Mouse (Mus musculus): Measurements from ENCODE around the gene Ino80d.
"Not testable (repeated sequence)": the region's sequence is repeated elsewhere in the genome, so short reads cannot be mapped to it uniquely, and the experiment has no call there.

Gene Ino80d

DNA sequence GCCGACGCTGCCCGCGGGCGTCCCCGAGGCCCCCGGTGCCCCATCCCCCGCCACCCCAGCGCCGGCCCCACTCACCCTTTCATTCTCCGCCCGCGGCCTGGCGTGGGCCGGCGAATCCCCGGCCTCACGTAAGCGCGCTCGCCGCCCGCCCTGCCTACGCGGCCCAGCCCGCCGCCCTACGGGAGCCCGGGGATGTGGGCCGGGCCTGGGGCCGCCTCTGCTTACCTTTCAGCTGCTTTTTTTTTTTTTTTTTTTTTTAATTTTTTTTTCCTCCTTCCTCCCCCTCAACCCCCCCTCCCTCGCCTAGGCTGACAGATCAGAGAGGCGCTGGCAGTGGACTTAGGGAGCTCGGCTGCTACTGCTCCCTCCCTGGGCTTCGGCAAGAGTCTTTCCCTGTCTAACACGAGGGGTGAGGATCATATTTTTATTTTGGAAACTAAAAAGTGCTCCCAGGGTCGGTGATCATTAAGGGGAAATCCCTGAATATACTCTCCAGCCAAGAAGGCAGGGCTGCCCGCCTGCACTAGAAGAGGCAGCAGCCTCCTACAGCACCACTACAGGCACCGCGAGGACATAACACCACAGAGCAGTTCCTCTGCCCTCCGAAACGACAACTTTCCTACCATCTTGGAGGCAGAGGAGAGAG lies at the start of gene Ino80d:
TSS of gene Ino80d (minus strand) at position 532 of the 646 bp plus-strand sequence.
- peak; percentile 75 to 81 for DNase-seq (ENCODE audit: low read depth in 2 of 2, low spot score in 2 of 2)

DNA sequence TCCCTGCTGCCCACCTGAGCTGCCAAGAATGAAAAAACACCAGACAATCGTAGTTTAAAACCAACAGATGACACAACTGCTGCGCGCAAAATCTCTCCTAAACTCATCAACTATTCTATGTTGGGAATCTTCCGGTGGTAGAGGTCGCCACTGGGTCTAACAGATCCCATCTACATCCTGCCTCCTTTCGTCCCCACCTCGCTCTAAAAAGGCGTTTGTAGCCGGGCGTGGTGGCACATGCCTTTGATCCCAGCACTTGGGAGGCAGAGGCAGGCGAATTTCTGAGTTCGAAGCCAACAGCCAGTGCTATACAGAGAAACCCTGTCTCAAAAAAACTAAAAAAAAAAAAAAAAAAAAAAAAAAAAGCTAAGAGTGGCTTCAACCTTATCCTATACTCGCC lies 25.8 kb upstream of the Ino80d start:
- no peak for DNase-seq (ENCODE audit: low read depth in 2 of 2, low spot score in 2 of 2)

DNA sequence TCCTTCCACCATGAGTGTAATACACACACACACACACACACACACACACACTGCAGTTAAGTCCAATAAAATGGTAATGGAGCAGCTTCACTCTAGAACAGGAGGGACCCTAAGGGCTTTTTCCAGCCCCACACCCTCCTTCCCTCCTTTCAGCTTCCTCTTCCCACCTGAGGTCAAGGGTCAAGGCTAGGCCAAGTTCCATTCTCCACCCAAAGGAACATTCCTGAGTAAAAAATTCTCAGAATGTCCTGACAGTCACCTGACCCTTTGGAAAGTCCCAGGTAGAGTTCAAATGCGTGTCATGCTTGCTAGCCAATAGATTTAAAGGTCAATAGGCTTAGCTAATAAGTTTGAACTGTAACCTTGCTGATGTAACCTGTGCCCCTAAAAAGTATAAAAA lies 24.1 kb upstream of the Ino80d start:
- DNase-seq (ENCODE audit: low read depth in 2 of 2, low spot score in 2 of 2): not testable (repeated sequence)

DNA sequence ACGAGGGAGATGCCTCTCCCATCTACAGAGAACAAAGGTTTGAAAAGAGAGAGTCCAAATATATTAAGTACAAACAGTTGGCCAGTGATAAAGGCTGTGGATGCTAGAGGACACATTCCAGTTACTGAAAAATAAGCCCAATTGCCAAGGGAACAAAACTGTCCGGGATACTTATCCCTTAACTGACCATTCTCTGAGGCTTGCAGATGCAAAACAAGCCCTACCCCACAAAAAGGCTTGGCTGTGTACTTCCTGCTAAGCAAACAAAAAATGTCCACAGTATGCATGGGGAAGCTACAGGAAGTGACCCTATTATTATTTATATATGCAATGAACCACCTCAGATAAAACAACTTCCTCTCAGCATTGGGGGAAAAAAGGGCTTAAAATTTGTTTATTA lies 23.5 kb upstream of the Ino80d start:
- DNase-seq (ENCODE audit: low read depth in 2 of 2, low spot score in 2 of 2): no peak

DNA sequence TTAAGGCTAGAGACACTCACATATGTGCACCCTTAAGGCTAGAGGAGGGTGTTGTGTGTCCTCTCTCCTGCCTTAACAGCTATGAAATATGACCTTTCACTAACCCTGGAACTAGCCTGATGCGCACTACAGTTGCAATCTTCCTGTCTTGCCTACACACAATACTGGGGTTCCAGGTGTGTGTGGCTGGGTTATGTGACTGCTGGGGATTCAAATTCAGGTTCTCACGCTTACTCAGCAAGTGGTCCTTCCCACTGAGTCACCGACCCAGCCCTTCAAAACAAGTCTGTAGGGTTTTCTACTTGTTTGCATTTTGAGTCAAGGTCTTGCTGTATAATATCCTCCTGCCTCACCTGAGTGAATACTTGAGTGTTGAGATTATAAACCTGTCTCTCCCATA lies 20.1 kb upstream of the Ino80d start:
- DNase-seq (ENCODE audit: low read depth in 2 of 2, low spot score in 2 of 2): no peak

DNA sequence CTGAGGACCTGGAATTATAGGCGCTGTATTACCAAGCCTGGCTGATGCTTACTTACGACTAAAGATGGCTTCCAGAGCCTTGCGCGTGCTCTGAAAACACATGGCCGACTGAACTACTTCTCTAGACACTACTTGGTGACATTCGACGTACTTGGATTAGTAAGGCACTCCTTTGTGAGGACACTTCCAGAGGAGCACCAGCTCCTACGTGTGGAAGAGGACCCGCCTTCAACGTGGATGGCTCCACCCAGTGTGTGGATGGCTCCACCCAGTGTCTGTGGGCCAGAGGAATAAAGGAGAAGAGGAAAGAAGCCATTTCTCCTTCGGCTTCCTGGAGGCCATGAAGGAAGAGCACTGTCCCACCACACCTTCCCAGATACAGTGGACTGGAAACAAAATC lies 17.3 kb upstream of the Ino80d start:
- DNase-seq (ENCODE audit: low read depth in 2 of 2, low spot score in 2 of 2): no peak

DNA sequence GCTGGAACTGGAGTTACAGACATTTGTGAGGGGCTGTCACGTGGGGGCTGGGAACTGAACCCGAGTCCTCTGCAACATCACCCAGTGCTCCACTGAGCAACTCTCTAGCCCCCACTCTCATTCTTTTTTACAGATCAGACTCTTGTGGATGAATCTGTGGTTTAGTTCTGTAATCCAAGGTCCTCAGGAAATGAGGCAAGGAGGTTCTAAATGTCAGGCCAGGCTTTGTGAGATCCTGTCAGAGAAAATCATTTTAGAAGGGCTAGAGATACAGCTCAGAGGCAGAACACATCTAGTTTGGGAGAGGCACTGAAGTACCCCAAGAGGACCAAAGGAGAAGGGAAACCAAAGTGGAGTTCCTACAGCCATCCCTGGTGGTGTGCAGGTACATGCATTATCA lies 16.4 kb upstream of the Ino80d start:
- DNase-seq (ENCODE audit: low read depth in 2 of 2, low spot score in 2 of 2): no peak

DNA sequence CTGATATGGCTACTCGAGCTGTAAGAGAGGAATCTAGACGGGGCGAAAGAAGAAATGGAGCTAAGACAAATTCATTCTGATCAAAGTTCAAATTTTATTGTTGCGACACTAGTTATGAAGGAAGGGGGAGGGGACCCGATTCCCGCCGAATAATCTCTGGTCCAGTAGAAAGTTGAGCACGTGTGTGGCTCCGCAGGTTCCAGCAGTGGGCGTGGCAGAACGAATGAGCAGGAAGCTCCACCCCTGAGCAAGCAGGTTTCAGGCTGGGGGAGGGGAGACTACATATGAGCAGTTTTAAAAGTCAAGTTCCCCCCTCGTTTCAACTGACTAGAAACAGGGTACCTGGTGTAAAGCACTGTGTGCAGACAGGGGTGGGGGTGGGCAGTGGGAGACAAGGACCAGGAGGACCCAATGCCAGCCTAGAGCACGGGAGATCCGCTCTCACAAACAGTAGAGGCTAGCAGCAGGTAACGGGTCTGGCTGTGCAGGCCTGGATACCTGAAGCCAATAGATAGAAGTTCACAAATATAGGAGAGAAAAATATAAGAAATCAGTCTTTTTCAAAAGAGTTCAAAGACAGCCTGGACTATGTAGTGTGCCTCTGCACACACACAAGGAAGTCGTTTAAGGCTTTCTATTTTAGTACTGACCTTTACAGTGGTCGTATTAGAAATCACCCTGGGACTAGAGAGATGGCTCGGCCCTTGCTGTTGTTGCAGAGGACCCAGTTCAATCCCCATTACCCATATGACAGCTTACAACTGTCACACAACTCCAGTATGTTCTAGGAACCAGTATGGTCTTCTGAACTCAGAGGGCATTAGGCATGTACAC lies 15.6 kb upstream of the Ino80d start:
- no peak for DNase-seq (ENCODE audit: low read depth in 2 of 2, low spot score in 2 of 2)

DNA sequence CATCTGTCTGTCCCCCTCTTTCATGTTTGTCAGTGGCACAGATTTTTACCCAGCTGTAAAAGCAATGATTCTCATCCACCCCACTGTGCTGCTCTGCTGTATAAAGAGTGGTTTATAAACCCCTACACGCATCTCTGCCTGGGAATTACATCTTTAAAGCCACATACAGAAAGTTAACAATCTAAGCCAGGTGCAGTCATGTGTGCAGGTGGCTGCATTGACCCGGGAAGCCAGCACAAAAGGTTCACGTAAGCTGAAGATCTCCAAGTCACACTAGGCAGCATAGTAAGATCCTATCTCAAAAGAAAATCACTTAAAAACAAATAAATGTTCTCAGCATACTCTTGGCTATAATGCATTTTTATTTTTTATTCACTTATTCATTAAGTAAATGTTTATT lies 14.8 kb upstream of the Ino80d start:
- DNase-seq (ENCODE audit: low read depth in 2 of 2, low spot score in 2 of 2): no peak

DNA sequence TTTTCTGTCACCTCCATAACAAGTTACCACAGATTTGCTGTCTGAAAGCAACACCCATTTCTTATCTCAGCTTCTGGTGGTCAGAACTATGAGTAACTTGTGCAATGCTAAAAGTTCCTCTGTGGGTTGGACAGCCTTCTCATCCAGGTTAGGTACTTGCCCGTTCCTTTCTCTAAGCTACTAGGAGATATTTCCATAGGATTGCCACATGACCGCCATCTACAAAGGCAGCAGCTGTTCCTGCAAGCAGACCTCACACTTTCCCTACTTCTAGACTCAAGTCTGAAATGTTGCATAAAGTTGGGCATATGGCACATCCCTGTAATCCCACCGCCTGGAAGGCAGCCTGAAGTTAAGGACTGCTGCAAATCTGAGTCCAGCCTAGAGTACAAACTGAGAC lies 11.7 kb upstream of the Ino80d start:
- DNase-seq (ENCODE audit: low read depth in 2 of 2, low spot score in 2 of 2): no peak

DNA sequence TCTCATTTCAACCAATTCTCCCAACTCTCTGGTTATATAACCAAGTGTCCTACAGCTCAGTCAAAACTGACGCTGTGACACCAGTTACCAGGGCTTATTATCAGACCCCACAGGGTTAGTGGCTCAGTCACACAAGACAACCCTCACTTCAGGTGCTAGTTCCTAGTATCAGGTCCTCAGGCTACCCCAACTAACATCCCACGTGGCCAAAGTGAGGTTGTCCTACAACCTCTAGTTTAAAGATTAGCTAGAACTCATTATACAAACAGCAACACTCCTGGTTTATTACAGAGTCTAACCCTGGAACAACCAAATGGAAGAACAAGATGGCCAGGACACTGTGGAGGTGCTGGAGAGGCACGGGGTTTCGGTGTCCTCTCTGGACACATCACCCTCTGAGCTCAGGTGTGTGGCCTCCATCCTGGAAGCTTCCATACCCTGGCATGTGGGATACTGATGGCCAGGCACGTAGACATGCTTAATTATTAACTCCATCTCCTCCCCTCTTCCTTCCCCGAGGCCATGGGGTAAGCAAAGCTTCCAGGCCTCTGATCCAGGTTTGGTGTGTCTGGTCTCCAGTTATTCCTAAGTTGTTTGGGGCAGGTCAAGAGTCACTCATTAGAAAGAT lies 9.5 kb upstream of the Ino80d start:
- DNase-seq (ENCODE audit: low read depth in 2 of 2, low spot score in 2 of 2): no peak

DNA sequence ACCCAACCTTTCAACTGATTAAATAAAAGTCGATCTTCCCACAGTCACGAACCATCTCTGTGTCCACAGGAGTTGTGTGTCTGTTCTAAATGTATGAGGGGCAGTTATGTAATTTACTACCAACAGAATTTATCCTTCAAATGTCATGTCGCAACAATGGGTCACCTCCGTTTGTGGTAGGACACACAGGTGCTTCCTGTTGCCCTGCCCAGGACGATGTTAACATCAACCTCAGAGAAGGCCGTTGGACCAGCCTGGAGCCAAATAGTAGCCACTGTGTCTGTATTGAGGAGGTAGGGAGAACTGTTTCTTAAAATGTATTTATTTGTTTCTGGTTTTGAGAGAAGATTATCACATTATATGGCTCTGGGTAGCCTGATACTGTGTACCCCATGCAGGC lies 7.5 kb upstream of the Ino80d start:
- no peak for DNase-seq (ENCODE audit: low read depth in 2 of 2, low spot score in 2 of 2)

DNA sequence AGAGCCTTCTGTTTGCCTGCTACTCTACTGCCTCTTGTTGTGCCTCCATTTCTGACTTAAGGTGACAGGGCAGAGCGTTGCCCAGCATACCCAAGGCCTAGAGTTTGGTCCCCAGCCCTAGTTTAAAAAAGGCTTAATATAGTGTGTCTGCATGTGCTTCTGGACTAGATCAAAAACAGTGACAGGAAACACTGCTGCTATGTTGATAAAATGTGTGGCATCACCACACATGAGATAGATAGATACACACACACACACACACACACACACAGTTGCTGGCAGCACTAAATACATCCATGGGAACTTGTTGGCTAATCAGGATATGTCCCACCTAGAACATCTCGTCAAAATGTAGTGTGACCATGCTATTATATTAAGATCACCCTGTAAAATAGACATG lies 5.9 kb upstream of the Ino80d start:
- DNase-seq (ENCODE audit: low read depth in 2 of 2, low spot score in 2 of 2): no peak

DNA sequence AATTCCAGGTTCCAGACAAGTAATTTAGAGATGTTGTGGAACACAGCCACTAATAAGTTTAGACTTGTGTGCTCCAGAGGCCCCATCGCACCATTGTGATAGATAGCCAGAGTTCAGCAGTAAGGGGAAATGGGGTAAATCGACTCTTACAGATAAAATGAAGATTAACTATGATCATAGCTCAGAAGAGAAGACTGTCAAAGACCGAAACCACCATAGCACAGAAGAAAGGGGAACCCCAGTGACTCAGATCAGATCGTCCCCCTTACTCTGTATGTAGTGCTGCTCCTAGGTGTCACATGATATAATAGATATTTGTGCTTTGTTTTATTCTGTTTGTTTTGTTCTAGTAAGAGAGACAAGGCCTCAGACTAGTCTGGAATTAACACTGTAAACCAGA lies 5.2 kb upstream of the Ino80d start:
- DNase-seq (ENCODE audit: low read depth in 2 of 2, low spot score in 2 of 2): no peak

DNA sequence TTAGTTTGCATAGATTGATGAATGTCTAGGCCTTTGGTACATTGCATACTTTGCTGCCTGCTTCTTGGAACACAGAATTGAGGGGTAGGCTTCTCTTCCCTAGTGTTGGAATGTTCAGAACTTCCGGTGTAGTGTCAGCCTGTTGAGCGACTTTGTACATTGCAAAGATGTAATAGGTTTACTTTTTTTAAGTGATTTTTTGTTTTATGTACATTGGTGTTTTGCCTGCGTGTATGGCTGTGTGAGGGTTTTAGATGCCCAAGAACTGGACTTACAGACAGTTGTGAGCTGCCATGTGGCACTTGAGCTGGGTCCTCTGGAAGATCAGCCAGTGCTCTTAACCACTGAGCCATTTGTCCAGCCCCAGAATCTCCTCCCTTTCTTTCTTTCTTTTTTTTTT lies 1.1 kb upstream of the Ino80d start:
- no peak for DNase-seq (ENCODE audit: low read depth in 2 of 2, low spot score in 2 of 2)

DNA sequence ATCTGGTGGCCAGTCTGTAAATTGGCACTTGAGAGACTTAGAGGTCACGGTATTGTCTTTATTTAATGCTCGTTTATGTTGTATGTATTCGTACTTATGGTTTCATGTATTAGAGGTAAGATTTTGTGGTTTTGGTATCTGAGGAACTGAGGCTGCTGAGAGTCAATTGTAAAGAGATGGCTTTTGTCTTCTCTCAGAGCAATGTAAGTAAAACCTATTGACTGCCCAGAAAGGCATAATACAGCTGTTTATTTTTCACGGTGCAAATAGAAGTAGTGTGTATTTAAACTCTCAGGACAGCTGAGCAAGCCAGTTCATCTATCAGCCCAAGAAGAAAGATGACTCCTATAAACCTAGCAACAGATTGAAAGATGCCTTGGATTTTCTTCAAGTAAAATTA lies 629 bp upstream of the Ino80d start:
- no peak for DNase-seq (ENCODE audit: low read depth in 2 of 2, low spot score in 2 of 2)

DNA sequence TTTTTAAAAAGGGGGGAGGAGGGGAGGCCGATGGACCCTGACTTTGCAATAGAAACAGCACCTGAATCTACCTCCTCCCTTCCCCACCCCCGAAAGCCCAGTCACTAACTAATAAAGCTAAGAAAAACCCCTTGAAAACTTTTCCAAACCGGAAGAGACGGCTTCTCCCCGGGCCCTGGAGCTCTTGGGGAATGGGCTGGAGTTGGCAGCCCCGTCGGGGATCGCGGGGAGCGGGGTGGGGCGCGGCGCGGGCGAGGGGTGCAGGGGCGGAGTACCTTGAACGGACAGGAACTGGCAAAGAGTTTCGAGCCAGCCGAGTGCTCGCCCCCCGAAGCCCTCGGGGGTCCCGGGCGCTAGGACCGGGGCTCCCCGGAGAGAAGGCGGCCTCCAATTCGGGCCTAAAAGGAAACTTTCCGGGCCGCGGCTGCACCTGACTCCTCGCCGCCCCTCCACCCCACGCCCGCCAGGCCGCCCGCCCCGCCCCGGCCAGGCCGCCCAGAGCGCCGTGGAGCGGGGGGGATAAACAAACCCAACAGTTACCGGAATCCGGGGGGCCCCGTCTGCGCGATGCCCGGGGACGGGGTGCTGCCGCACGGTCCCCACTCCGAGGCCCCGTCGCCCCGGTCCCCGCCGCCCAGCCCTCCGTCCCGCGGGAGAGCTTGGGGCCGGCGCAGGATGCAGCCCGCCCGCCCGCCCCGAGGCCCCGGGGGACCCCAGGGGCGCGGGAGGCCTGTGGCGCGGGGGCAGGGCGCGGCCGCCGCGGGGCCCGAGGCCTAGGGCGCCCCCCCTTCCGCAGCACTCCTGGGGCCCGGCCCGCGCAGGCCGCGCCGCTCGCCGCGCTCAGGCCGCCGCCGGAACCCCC lies 962 bp downstream of the Ino80d start:
- DNase-seq (ENCODE audit: low read depth in 2 of 2, low spot score in 2 of 2): peak; percentile 45 to 46

DNA sequence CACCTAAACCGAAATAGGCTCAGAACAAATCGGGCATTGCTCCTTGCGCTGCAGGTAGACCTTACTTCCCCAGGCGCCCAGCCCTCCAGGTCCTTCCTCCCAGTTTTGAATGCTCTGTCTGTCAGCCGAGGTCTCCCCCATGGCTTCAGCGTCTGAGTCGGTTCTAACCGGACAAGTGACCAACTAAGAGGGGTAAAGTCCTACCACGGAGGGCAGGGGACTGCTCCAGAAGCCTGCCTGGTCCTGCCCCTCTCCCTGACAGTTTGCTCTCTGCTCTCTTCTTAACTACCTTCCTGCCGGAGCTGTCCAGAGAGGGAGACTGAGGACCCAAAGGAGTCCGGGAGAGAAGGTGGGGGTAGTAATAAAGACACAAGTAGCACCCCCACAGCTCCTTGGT lies 1.6 kb downstream of the Ino80d start:
- peak; percentile 9 to 30 for DNase-seq (ENCODE audit: low read depth in 2 of 2, low spot score in 2 of 2)

DNA sequence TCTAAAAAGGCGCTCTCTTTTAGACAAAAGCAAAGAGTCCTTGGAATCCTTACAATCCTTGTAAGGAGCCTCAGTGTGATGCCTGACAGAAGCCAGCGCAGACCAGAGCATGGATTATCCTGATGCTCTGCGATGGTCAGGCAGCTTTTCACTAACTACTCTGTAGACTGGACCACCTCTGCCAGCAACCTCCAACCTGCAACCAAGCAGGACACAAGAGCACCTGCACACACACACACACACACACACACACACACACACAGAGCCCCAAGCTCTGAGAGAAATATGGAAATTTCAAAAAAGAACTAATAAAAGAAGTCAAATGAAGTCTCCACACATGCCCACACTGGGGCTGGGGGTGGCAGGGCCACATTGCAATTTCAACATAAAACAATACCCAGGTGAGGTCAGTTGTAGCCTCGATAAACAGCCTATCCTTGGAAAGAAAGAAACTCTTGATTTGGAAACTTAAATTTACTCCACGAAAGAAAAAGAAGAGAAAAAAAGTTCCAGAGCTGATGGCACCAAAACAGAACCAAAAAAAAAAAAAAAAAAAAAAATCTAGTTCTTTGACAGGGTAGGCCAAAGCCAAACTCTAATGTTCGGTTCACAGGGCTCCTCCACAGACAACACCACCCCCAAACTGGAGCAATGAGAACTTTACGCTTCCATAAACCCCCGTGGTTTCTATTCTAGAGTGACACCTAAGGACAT lies 2.2 kb downstream of the Ino80d start:
- DNase-seq (ENCODE audit: low read depth in 2 of 2, low spot score in 2 of 2): no peak

DNA sequence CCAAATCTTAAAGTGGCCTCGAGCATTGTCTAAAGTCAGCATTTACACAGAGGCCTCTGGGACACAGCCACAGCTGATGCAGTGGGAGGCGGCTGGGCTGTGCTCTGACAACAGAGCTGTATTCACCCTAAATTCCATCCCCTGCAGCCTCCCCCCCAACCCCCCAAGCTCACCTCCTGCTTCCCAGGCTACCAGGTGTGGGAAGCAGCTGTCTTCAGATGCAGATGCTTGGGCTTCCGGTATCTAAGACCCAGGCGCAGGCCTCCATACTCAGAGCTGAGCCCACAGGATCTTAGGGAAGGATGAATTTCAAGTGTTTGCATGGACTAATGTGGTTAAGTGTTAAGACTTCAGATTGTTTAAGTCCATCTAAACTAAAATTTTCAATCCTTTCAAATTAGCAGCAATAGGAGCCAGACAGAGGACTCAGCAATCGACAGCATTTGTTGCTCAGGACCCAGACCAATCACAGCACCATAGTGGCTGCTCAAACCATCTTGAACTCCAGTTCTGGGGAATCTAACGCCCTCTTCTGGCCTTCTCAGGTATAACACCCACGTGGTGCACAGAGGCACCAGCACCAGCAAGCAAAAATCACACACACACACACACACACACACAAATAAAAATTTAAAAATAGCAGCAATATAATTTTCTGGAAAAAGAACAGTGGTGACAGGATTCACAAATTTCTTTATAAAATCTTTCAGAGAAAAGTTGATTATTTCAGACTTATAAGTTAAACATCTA lies 3.8 kb downstream of the Ino80d start:
- DNase-seq (ENCODE audit: low read depth in 2 of 2, low spot score in 2 of 2): peak; percentile 55 to 61

Measured in CD8-positive naive resting alpha-beta T cell, adult 2 months (primary cell).